11 mouse cellular contexts compared by ENCODE assay signal in genomic region chr19:29940239-29940638, GRCm38 (mm10). TPM values are rescaled to one million over a fixed set of nuclear protein-coding genes. Genes with fewer than 3 reads are reported as not detected.
DNase-seq lines count a peak whose midpoint lies in the region; ATAC-seq and TF ChIP-seq lines count a peak whose summit lies in the region.
"Had no signal": no experiment of that assay in that cellular context is flagged by ENCODE, and none has a peak within 500 bp of the region (broad histone marks: within the 10 kb centered on the region; RNA-seq: fewer than 3 reads in every experiment).

No protein-coding gene starts in this region.

- TF ChIP-seq CTCF in MEL (IDR thresholded peaks at IDR 0.05 in 2 of 3, conservative IDR thresholded peaks at IDR 0.05 in 1 of 3; ENCODE audit: control insufficient read depth in 1 of 3, insufficient read depth in 1 of 3, low read depth in 2 of 3, low read length in 3 of 3, poor library complexity in 1 of 3, severe bottlenecking in 1 of 3), result no peak
- TF ChIP-seq CTCF in heart, postnatal 0 days (IDR thresholded peaks at IDR 0.05; ENCODE audit: low read depth), result no peak

- peaks cover 0 to 2% of the 10 kb centered on the region in 2 experiments; a peak in 1 of 4 replicates for H3K4me1 ChIP-seq in MEL (ENCODE audit: control insufficient read depth in 1 of 2, insufficient read depth in 2 of 2, low read length in 2 of 2)
- H3K4me1 ChIP-seq in heart, postnatal 0 days (ENCODE audit: control insufficient read depth, insufficient read depth), result peaks cover 12% of the 10 kb centered on the region
- no peaks in the 10 kb centered on the region for H3K4me1 ChIP-seq in liver, embryonic 16.5 days (ENCODE audit: control insufficient read depth, low read depth, low read length)

- ATAC-seq in heart, postnatal 0 days (ENCODE audit: insufficient read depth, low read depth), result peak; percentile 68
- ATAC-seq in liver, embryonic 16.5 days (ENCODE audit: low read depth), result peak; percentile 54; the same call in 1 of the 2 replicates
- no peak for ATAC-seq in CD4-positive, CD25-positive, alpha-beta regulatory T cell, adult 4 months

- H3K27me3 ChIP-seq in MEL (ENCODE audit: control insufficient read depth in 1 of 2, insufficient read depth in 2 of 2, low read length in 2 of 2), result peaks cover 0 to 3% of the 10 kb centered on the region in 2 experiments; a peak in 1 of 4 replicates
- H3K27me3 ChIP-seq in heart, postnatal 0 days (ENCODE audit: control insufficient read depth, insufficient read depth, low read length), result no peaks in the 10 kb centered on the region
- H3K27me3 ChIP-seq in liver, embryonic 16.5 days (ENCODE audit: control insufficient read depth, insufficient read depth, low read depth, low read length), result no peaks in the 10 kb centered on the region

- 22% methylated on average over 6 of the region's 6 CpGs for WGBS in heart, postnatal 0 days
- 17% methylated on average over 6 of the region's 6 CpGs for WGBS in liver, embryonic 16.5 days (ENCODE audit: insufficient replicate concordance)

- TF ChIP-seq EP300 in MEL (IDR thresholded peaks at IDR 0.05; ENCODE audit: low read depth in 1 of 2, low read length in 2 of 2), result no peak
- TF ChIP-seq EP300 in heart, postnatal 0 days (IDR thresholded peaks at IDR 0.05; ENCODE audit: low read depth), result no peak

- no peak overlapping the region for H3K27ac ChIP-seq in MEL (ENCODE audit: control insufficient read depth, low read depth, low read length)
- H3K27ac ChIP-seq in heart, postnatal 0 days (ENCODE audit: low read depth), result peak overlapping the region; percentile 40
- no peak overlapping the region for H3K27ac ChIP-seq in liver, embryonic 16.5 days (ENCODE audit: low read length)

- H3K4me3 ChIP-seq in MEL (ENCODE audit: control insufficient read depth in 1 of 2, insufficient read depth in 1 of 2, low read depth in 2 of 2, low read length in 2 of 2), result no peak overlapping the region
- H3K4me3 ChIP-seq in heart, postnatal 0 days (ENCODE audit: low read depth, low read length), result peak overlapping the region; percentile 17; the same call in 1 of the 2 replicates
- no peak overlapping the region for H3K4me3 ChIP-seq in liver, embryonic 16.5 days (ENCODE audit: low read depth, low read length)

- no peak overlapping the region for H3K9ac ChIP-seq in MEL (ENCODE audit: control insufficient read depth, low read depth, low read length, poor library complexity, severe bottlenecking)
- H3K9ac ChIP-seq in heart, postnatal 0 days (replicated peaks; ENCODE audit: low read depth, low read length), result no peak overlapping the region
- H3K9ac ChIP-seq in liver, embryonic 16.5 days (ENCODE audit: low read depth, low read length), result no peak overlapping the region

- no peak for DNase-seq in MEL (ENCODE audit: low read depth, low spot score)
- peak; percentile 25 for DNase-seq in R1 (ENCODE audit: low read depth, low spot score)
- peak; percentile 45 for DNase-seq in heart, postnatal 0 days (ENCODE audit: low spot score)
- no peak for DNase-seq in layer of hippocampus, postnatal 10 days (ENCODE audit: low spot score in 2 of 2)
- no peak for DNase-seq in cerebellum, postnatal 10 days
- DNase-seq: left cerebral cortex, postnatal 4 days; right cerebral cortex, postnatal 14 days; thymus, postnatal 36 days had no signal

- no peak for TF ChIP-seq RAD21 in MEL (IDR thresholded peaks at IDR 0.05; ENCODE audit: low read depth, low read length)

- H3K4me2 ChIP-seq in heart, postnatal 0 days (ENCODE audit: low read depth, low read length), result peak overlapping the region; percentile 35
- H3K4me2 ChIP-seq in liver, embryonic 16.5 days (ENCODE audit: low read depth, low read length), result no peak overlapping the region

- no peaks in the 10 kb centered on the region for H3K9me3 ChIP-seq in MEL (replicated peaks; ENCODE audit: insufficient read depth, low read length)
- no peaks in the 10 kb centered on the region for H3K9me3 ChIP-seq in heart, postnatal 0 days (replicated peaks; ENCODE audit: control insufficient read depth, low read length)
- no peaks in the 10 kb centered on the region for H3K9me3 ChIP-seq in liver, embryonic 16.5 days (replicated peaks; ENCODE audit: control insufficient read depth, low read length)

- TF ChIP-seq POLR2A in MEL (IDR thresholded peaks at IDR 0.05; ENCODE audit: control insufficient read depth in 1 of 2, insufficient read depth in 1 of 2, low read depth in 1 of 2, low read length in 2 of 2, poor library complexity in 1 of 2), result no peak

- no peaks in the 10 kb centered on the region for H3K79me2 ChIP-seq in MEL (ENCODE audit: control insufficient read depth, insufficient read depth, low read length, poor library complexity)

- no peaks in the 10 kb centered on the region; a peak in 1 of 4 replicates for H3K36me3 ChIP-seq in MEL (ENCODE audit: control insufficient read depth in 1 of 2, insufficient read depth in 2 of 2, low read length in 2 of 2)
- H3K36me3 ChIP-seq in heart, postnatal 0 days (replicated peaks; ENCODE audit: control insufficient read depth, insufficient read depth, low read length), result no peaks in the 10 kb centered on the region
- no peaks in the 10 kb centered on the region for H3K36me3 ChIP-seq in liver, embryonic 16.5 days (ENCODE audit: control insufficient read depth, insufficient read depth)

TF ChIP-seq in MEL, 35 proteins besides CTCF, POLR2A, EP300 and RAD21:
- TF ChIP-seq HCFC1 (IDR thresholded peaks at IDR 0.05; ENCODE audit: low read depth, low read length), result no peak
- TF ChIP-seq UBTF (IDR thresholded peaks at IDR 0.05; ENCODE audit: borderline replicate concordance, insufficient read depth, low read depth, low read length), result no peak
- TF ChIP-seq ZKSCAN1 (IDR thresholded peaks at IDR 0.05; ENCODE audit: low read depth, low read length), result peak; percentile 66
- no peak for TF ChIP-seq MXI1 (IDR thresholded peaks at IDR 0.05; ENCODE audit: low read depth, low read length)

RNA-seq across cellular contexts. Expression of gene Il33, which starts 15.3 kb away (rescaled TPM):
- total RNA-seq in MEL (2012; rRNA removed), result not detected in 2 replicates
- polyA plus RNA-seq in MEL (2012; ENCODE audit: insufficient read depth in 1 of 2, insufficient read length in 2 of 2, low read depth in 1 of 2, low replicate concordance in 2 of 2, missing spikeins in 1 of 2), result under 1 TPM in 1 of 2 experiments, not detected in 1; 0.17 TPM
- 1.4 and 1.6 TPM in 2 replicates for total RNA-seq in heart, postnatal 0 days (2014; rRNA removed; ENCODE audit: low replicate concordance)
- 4.2 and 6.2 TPM in 2 replicates for polyA plus RNA-seq in heart, postnatal 0 days (2015; fragmentation: Nextera tagmentation; extraction: Ambion mirVana)
- 1.5 and 1.6 TPM in 2 replicates for polyA plus RNA-seq in liver, embryonic 16.5 days (2015; fragmentation: Nextera tagmentation; extraction: Ambion mirVana)
- polyA plus RNA-seq in CD4-positive, CD25-positive, alpha-beta regulatory T cell, adult 4 months (2017; shearing (Covaris generic)), result not detected
- total RNA-seq in layer of hippocampus, postnatal 10 days (2021), result 10 to 100 TPM in 1 of 2 experiments, 1 to 10 TPM in 1; 8.3 to 11.4 TPM
- total RNA-seq: hematopoietic stem cell, adult 5-6 weeks had no signal

Comparison
In these comparisons a context has a peak if more than half of its experiments do, and no peak if none do; other contexts are left out.
1. DNase-seq: peak in R1 (single experiment) and heart, postnatal 0 days (single experiment); none in MEL (single experiment), layer of hippocampus, postnatal 10 days (0 of 2) and cerebellum, postnatal 10 days (0 of 2).